Mouse (Mus musculus) forebrain, embryonic 10.5 days (tissue): ENCODE measurements at regions not wholly inside any gene's neighbourhood (a gene's known extent, or its start where the extent isn't known, plus 50 kb on each side); places are given as distances from the start of the nearest gene placed in this dataset.
"Not testable (repeated sequence)": the region's sequence is repeated elsewhere in the genome, so short reads cannot be mapped to it uniquely, and the experiment has no call there.

Source experiments
- DNase-seq: peaks from one replicate; pipeline ENCODE4 v3.0.0-alpha.2; 2017; ENCODE audit warnings: low spot score; ENCODE audit errors: extremely low spot score
- H3K27ac ChIP-seq: fragments of 300-500 bp; sonication (generic); 2 replicates; pipeline ENCODE4 v1.5.1; 2016; ENCODE audit warnings: mild to moderate bottlenecking
- H3K27me3 ChIP-seq: fragments of 300-500 bp; sonication (generic); 2 replicates; pipeline ENCODE4 v1.6.1; 2016; ENCODE audit warnings: mild to moderate bottlenecking; ENCODE audit not compliant: poor library complexity, severe bottlenecking
- H3K36me3 ChIP-seq: fragments of 300-500 bp; sonication (generic); replicated peaks from 2 replicates; pipeline ENCODE4 v1.6.1; 2016; ENCODE audit warnings: mild to moderate bottlenecking, moderate library complexity
- H3K4me1 ChIP-seq: fragments of 300-500 bp; sonication (generic); 2 replicates; pipeline ENCODE4 v1.6.1; 2016
- H3K4me3 ChIP-seq: fragments of 300-500 bp; sonication (generic); 2 replicates; pipeline ENCODE4 v1.5.1; 2016; ENCODE audit warnings: mild to moderate bottlenecking, moderate library complexity
- H3K9me3 ChIP-seq: fragments of 300-500 bp; sonication (generic); 2 replicates; pipeline ENCODE4 v1.6.1; 2016; ENCODE audit warnings: mild to moderate bottlenecking, moderate library complexity
- WGBS: fragments of 180-500 bp; shearing (Covaris S2); methylation state at CpG from one replicate; pipeline ENCODE4 v1.1.7; 2016; 5-methylcytosine and 5-hydroxymethylcytosine counted together

DNA sequence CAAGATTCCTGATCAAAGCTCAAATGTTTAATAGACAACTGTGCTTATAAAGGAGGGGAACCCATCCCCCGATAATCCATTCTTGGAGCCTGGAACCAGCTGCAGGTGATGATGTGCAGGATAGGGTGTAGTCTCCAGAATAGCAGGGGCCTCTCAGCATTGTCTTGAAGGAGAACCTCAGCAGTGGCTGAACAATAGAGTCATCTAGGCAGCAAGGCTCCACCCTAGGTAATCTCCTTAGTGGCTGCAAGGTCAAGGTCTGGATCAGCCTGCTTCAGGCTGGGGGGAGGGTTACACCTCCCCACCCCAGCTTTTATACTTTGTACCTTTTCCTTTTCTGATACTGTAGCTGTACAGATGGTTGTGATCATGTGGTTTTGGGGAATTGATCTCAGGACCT is 116.8 kb upstream of the Mettl4 start:
- 94% methylated on average over 1 of the region's 1 CpGs for WGBS
- Histone ChIP-seq H3K27me3 (no peaks in the 10 kb centered on the region), H3K9me3 (no peaks in the 10 kb centered on the region), H3K4me1 (0 out of 2 replicates have a peak, but pooled peaks cover 4% of the 10 kb centered on the region), H3K36me3 (no peaks in the 10 kb centered on the region), H3K4me3 (no peak overlapping the region), H3K27ac (no peak overlapping the region)
- DNase-seq = no peak

DNA sequence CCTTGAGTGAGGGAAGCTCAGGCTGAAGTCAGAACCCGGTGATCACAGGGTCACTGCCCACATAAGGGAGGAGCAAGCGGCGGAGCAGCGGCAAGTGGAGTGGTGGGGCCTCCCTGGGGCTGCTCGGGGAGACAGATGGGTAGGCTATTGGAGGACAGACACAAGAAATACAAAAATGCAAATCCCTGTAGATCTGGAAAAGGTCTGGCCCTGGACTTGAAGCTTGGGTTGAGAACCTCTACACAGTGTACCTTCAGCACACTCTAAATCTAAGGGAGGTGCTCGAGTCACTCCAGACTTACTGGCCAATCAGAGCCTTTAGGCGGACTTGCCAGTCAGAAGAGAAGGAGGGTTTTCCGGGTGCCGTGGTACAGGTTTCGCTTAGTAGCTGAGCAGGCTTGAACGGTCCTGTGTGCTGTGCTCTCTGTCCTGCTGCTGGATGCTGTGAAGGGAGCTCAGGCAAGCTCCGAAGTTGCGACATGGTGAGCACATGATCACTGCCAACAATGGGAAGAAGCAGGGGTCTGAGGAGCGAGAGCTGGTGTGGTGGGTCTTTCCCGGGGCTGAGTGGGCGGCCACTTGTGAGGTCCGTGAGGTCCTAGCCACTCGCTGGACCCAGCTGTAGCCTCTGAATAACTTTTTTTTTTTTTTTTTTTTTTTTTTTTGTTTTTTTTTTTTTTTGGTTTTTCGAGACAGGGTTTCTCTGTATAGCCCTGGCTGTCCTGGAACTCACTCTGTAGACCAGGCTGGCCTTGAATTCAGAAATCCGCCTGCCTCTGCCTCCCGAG is 114.9 kb upstream of the Mettl4 start:
- Histone ChIP-seq H3K27ac (peak overlapping the region; percentile 82), H3K4me3 (peak overlapping the region; percentile 58)
- not testable (repeated sequence) for H3K9me3 ChIP-seq, H3K27me3 ChIP-seq, H3K36me3 ChIP-seq, H3K4me1 ChIP-seq
- 17% methylated on average over 21 of the region's 21 CpGs for WGBS
- peak; percentile 74 for DNase-seq

DNA sequence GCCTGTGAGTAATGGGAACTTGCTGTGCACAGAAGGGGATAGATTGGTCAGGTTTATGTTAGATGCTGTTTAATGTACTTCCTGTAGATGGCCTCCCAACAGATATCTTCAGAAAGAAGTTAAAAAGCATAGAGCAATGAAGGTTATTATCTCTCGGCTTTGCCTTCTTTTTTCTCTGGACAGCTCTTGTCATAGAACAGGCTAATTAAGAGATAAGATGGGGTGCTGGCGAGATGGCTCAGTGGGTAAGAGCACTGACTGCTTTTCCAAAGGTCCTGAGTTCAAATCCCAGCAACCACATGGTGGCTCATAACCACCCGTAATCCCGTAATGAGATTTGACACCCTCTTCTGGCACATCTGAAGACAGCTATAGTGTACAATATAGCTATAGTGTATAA is 104.9 kb upstream of the Mettl4 start:
- not testable (repeated sequence) for H3K4me3 ChIP-seq, DNase-seq, H3K9me3 ChIP-seq, H3K36me3 ChIP-seq, H3K4me1 ChIP-seq, H3K27ac ChIP-seq, H3K27me3 ChIP-seq
- WGBS = 88% methylated on average over 4 of the region's 4 CpGs

DNA sequence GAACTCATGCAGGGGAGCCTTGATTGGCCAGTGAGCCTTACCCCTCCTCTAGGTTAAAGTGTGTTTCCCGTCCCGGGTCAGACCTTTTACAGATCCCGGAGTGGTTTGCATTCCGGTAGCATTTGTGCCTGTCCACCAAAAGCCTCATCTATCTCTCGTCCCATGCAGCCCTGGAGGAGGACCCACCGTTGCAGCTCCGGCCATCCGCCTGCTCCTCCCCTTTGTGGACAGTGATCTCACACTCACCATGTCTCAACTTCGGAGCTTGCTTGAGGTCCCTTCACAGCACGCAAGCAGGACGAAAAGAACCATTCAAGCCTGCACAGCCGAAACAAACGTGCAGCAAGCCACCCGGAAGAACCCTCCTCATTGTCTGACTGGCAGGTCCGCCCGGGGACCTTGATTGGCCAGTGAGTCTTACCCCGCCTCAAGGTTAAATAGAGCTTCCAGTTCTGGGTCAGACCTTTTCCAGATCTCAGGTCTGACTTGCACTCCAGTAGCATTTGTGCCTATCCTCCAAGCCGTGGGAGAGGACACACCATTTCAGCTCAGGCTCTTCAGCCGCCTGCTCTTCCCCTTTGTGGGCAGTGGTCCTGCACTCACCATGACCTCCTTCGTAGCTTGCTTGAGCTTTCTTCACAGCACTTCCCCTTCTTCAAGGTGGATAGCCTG is 84.8 kb upstream of the Mettl4 start:
- WGBS = 2% methylated on average over 20 of the region's 20 CpGs
- no peaks in the 10 kb centered on the region; the same call in 1 of the 2 replicates for H3K9me3 ChIP-seq
- peak overlapping the region; percentile 74 for H3K4me3 ChIP-seq
- DNase-seq = peak; percentile 85
- H3K27ac ChIP-seq = peak overlapping the region; percentile 90
- H3K36me3 ChIP-seq = peaks cover 35% of the 10 kb centered on the region
- H3K27me3 ChIP-seq = no peaks in the 10 kb centered on the region
- peaks cover 17% of the 10 kb centered on the region for H3K4me1 ChIP-seq

DNA sequence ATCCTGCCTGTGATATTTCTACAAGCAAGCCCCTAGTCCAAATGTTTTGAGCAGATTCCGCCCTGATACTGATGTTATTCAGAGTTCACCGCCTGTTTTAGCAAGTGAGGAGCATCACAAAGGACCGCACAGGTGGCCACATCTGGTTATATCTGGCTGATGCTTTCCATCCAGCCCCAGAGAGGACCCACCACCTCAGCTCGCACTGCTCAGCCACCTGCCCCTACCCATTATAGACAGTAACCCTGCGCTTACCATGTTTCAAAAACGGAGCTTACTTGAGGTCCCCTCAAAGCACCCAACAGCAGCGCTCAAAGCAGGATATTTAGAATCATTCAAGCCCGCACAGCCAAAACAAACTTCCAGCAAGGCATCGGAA is 84.2 kb upstream of the Mettl4 start:
- peaks cover 17% of the 10 kb centered on the region for H3K4me1 ChIP-seq
- DNase-seq, H3K27me3 ChIP-seq, H3K9me3 ChIP-seq: not testable (repeated sequence)
- WGBS = 7% methylated on average over 9 of the region's 9 CpGs
- H3K4me3 ChIP-seq = peak overlapping the region; percentile 74
- H3K36me3 ChIP-seq = peaks cover 40% of the 10 kb centered on the region
- H3K27ac ChIP-seq = peak overlapping the region; percentile 90

DNA sequence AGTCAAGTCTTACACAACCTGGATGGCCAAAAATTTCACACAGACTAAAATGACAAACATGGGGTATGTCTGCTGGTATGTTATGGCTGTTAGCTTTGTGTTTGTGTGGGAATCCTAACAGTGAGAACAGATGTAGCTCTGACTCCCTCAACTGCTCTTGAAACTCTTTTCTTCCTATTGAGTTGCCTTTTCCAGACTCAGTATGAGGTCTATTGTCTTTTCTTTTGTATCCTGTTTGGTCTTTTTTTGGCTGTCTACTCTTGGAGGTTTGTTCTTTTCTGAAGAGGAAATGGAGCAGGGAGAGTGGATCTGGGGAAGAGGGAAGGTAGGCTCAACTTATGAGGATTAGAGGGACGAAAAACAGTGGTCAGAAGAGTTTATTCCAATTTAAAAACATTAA is 76.6 kb upstream of the Mettl4 start:
- 93% methylated on average over 1 of the region's 1 CpGs for WGBS
- not testable (repeated sequence) for H3K4me1 ChIP-seq, H3K27ac ChIP-seq, H3K4me3 ChIP-seq, DNase-seq, H3K27me3 ChIP-seq
- Histone ChIP-seq H3K36me3 (peaks cover 85% of the 10 kb centered on the region), H3K9me3 (peaks cover 46% of the 10 kb centered on the region)

DNA sequence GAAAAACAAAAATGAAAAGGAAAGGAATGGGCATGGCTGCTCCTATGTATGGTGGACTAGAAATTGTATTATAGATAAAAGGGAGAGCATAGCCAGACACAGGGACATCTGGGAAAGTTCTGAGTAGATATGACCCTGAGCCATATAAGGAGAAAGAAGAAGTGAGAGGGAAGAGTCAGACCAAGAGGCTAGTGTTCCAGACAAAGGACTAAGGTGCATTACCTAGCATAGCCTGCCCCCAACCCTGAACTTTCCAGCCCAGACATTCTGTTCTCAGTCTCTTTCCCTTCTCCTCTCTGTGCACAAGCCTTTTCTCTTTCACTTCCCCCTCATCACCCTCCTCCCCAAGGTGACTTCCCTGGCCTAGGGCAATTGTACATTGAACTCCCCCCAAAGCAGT is 58.9 kb upstream of the Mettl4 start:
- H3K27me3 ChIP-seq = no peaks in the 10 kb centered on the region
- no peak overlapping the region for H3K4me3 ChIP-seq
- DNase-seq = no peak
- no peak overlapping the region for H3K27ac ChIP-seq
- H3K9me3 ChIP-seq = peaks cover 25% of the 10 kb centered on the region
- H3K4me1 ChIP-seq = no peaks in the 10 kb centered on the region
- peaks cover 8% of the 10 kb centered on the region for H3K36me3 ChIP-seq
